Mouse (Mus musculus) myocyte (in vitro differentiated cells): ENCODE results near the gene Ska2.

Experiments used
- CEBPB ChIP-seq: IDR thresholded peaks from 2 replicates; pipeline ENCODE4 v1.6.1; 2011; ENCODE audit warnings: mild to moderate bottlenecking, moderate library complexity; ENCODE audit not compliant: poor library complexity, insufficient read depth, severe bottlenecking
- E2F4 ChIP-seq: IDR thresholded peaks from one replicate; pipeline ENCODE4 v1.6.1; 2011; ENCODE audit warnings: mild to moderate bottlenecking, control low read depth, moderate library complexity; ENCODE audit not compliant: insufficient read depth
- MAX ChIP-seq: IDR thresholded peaks from one replicate; pipeline ENCODE4 v1.6.1; 2011; ENCODE audit warnings: low read depth, mild to moderate bottlenecking, control low read depth
- MYOD1 ChIP-seq, 3 experiments: IDR thresholded peaks; one replicate each; pipeline ENCODE4 v1.6.1; 2011; ENCODE audit warnings: control low read depth in 2 of 3, low read depth in 2 of 3, mild to moderate bottlenecking in 2 of 3, moderate library complexity in 1 of 3; ENCODE audit not compliant: insufficient read length in 2 of 3, control insufficient read depth in 1 of 3
- MYOG ChIP-seq, 3 experiments: IDR thresholded peaks; one replicate each; pipeline ENCODE4 v1.6.1; 2011; ENCODE audit warnings: control low read depth in 2 of 3, low read depth in 2 of 3, mild to moderate bottlenecking in 2 of 3; ENCODE audit not compliant: insufficient read length in 2 of 3, control insufficient read depth in 1 of 3, insufficient read depth in 1 of 3
- POLR2A ChIP-seq: IDR thresholded peaks from one replicate; pipeline ENCODE4 v1.6.1; 2011; ENCODE audit warnings: low read depth, mild to moderate bottlenecking, control low read depth, moderate library complexity; ENCODE audit not compliant: insufficient read length
- POLR2AphosphoS2 ChIP-seq: IDR thresholded peaks from one replicate; pipeline ENCODE4 v1.6.1; 2011; ENCODE audit warnings: low read depth, control low read depth; ENCODE audit not compliant: insufficient read length
- TCF12 ChIP-seq: IDR thresholded peaks from one replicate; pipeline ENCODE4 v1.6.1; 2011; ENCODE audit warnings: mild to moderate bottlenecking, control low read depth; ENCODE audit not compliant: poor library complexity, insufficient read depth, severe bottlenecking
- TCF3 ChIP-seq: IDR thresholded peaks from one replicate; pipeline ENCODE4 v1.6.1; 2011; ENCODE audit warnings: low read depth, control low read depth; ENCODE audit not compliant: insufficient read length
- USF1 ChIP-seq: IDR thresholded peaks from one replicate; pipeline ENCODE4 v1.6.1; 2011; ENCODE audit warnings: low read depth, mild to moderate bottlenecking, control low read depth, moderate library complexity

DNA sequence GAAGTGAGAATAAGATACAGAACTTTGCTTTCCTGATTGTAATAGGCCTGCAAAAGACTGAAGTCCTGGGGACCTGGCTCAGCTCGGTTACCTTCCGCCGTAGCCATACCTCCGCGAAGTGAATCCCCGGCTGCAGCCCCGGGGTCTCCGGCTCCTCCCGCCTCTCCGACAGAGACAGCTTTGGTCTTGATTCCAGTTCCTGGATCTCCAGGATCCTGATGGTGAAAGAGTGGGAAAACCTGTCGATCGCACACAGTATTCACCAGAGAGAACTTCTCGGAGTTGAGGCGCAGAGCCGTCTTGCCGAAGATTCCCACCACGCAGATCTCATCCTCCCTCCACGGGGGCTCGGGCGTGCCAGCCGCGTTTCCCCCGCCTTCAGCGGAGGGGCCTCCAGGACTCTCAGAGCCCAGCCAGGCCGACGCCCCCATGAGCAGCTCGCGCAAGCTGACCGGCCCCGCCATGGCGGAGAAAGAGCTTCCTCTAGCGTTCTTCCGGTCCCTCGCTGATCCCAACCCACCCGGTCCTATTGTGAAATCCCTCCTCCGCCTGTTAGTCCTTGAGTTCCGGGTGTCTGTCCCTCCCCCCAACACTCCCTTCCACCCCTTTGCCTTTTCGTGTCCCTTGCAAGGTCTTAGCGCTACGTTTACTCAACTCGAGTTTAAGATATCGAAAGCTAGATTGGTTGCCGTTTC, 22.6 kb upstream of the Ska2 start, which contains the start of gene Smg8:
- TF ChIP-seq POLR2AphosphoS2 (peak; percentile 76), POLR2A (peak; percentile 80), USF1 (no peak), CEBPB (peak; percentile 76), MYOD1 (IDR thresholded peaks at IDR 0.05; ENCODE audit: control insufficient read depth in 1 of 3, insufficient read length in 2 of 3, low read depth in 2 of 3) (no peak), E2F4 (peak; percentile 35), MAX (peak; percentile 26), MYOG (IDR thresholded peaks at IDR 0.05; ENCODE audit: control insufficient read depth in 1 of 3, insufficient read depth in 1 of 3, insufficient read length in 2 of 3, low read depth in 2 of 3) (peak in 1 of 3 experiments; percentile 3), TCF12 (no peak), TCF3 (no peak)
